Mouse (Mus musculus) kidney, postnatal 0 days (tissue): ENCODE data around the gene Gm37240. TPM values are rescaled to one million over a fixed set of nuclear protein-coding genes. Genes with fewer than 3 reads are reported as not detected.

Source experiments
- ATAC-seq: fragments of 200-750 bp; cut with Nextera tagmentation; replicated peaks from 2 replicates; pipeline ENCODE4 v1.8.0; 2017; ENCODE audit warnings: low read depth, moderate number of reproducible peaks, moderate TSS enrichment, moderate library complexity; ENCODE audit not compliant: low FRiP score
- DNase-seq: peaks from one replicate; pipeline ENCODE4 v3.0.0-alpha.2; 2016; ENCODE audit warnings: low spot score
- H3K27ac ChIP-seq: fragments of 300-500 bp; sonication (generic); 2 replicates; pipeline ENCODE4 v1.5.1; 2014; ENCODE audit warnings: mild to moderate bottlenecking
- H3K27me3 ChIP-seq: fragments of 300-500 bp; sonication (generic); 2 replicates; pipeline ENCODE4 v1.6.1; 2014; ENCODE audit warnings: low read length, mixed read lengths; ENCODE audit not compliant: insufficient read depth
- H3K36me3 ChIP-seq: fragments of 300-500 bp; sonication (generic); 2 replicates; pipeline ENCODE4 v1.6.1; 2014; ENCODE audit warnings: low read length, mixed read lengths; ENCODE audit not compliant: insufficient read depth
- H3K4me1 ChIP-seq: fragments of 300-500 bp; sonication (generic); replicated peaks from 2 replicates; pipeline ENCODE4 v1.6.1; 2014; ENCODE audit warnings: antibody characterized with exemption, low read length, mixed read lengths; ENCODE audit not compliant: insufficient read depth
- H3K4me2 ChIP-seq: fragments of 300-500 bp; sonication (generic); 2 replicates; pipeline ENCODE4 v1.6.1; 2014; ENCODE audit warnings: mild to moderate bottlenecking, low read length, moderate library complexity, mixed read lengths
- H3K4me3 ChIP-seq: fragments of 300-500 bp; sonication (generic); replicated peaks from 2 replicates; pipeline ENCODE4 v1.5.1; 2014; ENCODE audit warnings: low read depth, low read length
- H3K9ac ChIP-seq: fragments of 300-500 bp; sonication (generic); 2 replicates; pipeline ENCODE4 v1.6.1; 2014; ENCODE audit warnings: low read depth, low read length
- H3K9me3 ChIP-seq: fragments of 300-500 bp; sonication (generic); replicated peaks from 2 replicates; pipeline ENCODE4 v1.6.1; 2016; ENCODE audit warnings: low read length, inconsistent platforms, mixed read lengths
- CTCF ChIP-seq: IDR thresholded peaks from 2 replicates; pipeline ENCODE4 v1.5.1; 2016; ENCODE audit warnings: antibody characterized with exemption, low read depth, mild to moderate bottlenecking, moderate library complexity
- WGBS: fragments of 180-500 bp; shearing (Covaris S2); extraction: QIAGEN DNeasy Blood & Tissue Kit; methylation state at CpG from one replicate; pipeline ENCODE4 v1.1.7; 2014; 5-methylcytosine and 5-hydroxymethylcytosine counted together
- polyA plus RNA-seq: library from polyadenylated mRNA; unstranded; fragments of >200 nt; fragmentation: Nextera tagmentation; extraction: Ambion mirVana; gene quantifications from 2 replicates; pipeline ENCODE4 v1.2.1, GENCODE M21; 2015

Gene Gm37240
- polyA plus RNA-seq, 1 experiment from 2014 or later = 10.8 TPM

GRCm38 (mm10) chr3:85012889-85013288 is 874.4 kb downstream of the Gm37240 start:
- TF ChIP-seq CTCF = no peak
- Histone ChIP-seq H3K9ac (no peak overlapping the region), H3K9me3 (no peaks in the 10 kb centered on the region), H3K27me3 (no peaks in the 10 kb centered on the region), H3K36me3 (no peaks in the 10 kb centered on the region), H3K4me3 (no peak overlapping the region), H3K27ac (no peak overlapping the region), H3K4me1 (no peaks in the 10 kb centered on the region), H3K4me2 (no peak overlapping the region)
- WGBS = 83% methylated on average over 6 of the region's 6 CpGs
- no peak for ATAC-seq
- DNase-seq = no peak

- Histone ChIP-seq H3K9ac (no peak overlapping the region), H3K27ac (no peak overlapping the region), H3K4me2 (no peak overlapping the region), H3K4me1 (no peaks in the 10 kb centered on the region), H3K27me3 (no peaks in the 10 kb centered on the region), H3K9me3 (no peaks in the 10 kb centered on the region), H3K36me3 (no peaks in the 10 kb centered on the region), H3K4me3 (no peak overlapping the region)
- WGBS = 40% methylated on average over 2 of the region's 2 CpGs
- TF ChIP-seq CTCF = no peak
- ATAC-seq (no peak), DNase-seq (no peak)
These were observed 882.1 kb downstream of the Gm37240 start for GRCm38 (mm10) chr3:85005257-85005656.

GRCm38 (mm10) chr3:84988880-84989279 is 898.4 kb downstream of the Gm37240 start:
- TF ChIP-seq CTCF = no peak
- H3K9me3 ChIP-seq = no peaks in the 10 kb centered on the region
- no peak overlapping the region for H3K4me3 ChIP-seq
- WGBS = 83% methylated on average over 4 of the region's 4 CpGs
- H3K27ac ChIP-seq = no peak overlapping the region
- H3K36me3 ChIP-seq = no peaks in the 10 kb centered on the region
- ATAC-seq = no peak
- no peak overlapping the region for H3K9ac ChIP-seq
- no peak overlapping the region for H3K4me2 ChIP-seq
- H3K27me3 ChIP-seq = no peaks in the 10 kb centered on the region
- no peaks in the 10 kb centered on the region for H3K4me1 ChIP-seq
- no peak for DNase-seq

DNA sequence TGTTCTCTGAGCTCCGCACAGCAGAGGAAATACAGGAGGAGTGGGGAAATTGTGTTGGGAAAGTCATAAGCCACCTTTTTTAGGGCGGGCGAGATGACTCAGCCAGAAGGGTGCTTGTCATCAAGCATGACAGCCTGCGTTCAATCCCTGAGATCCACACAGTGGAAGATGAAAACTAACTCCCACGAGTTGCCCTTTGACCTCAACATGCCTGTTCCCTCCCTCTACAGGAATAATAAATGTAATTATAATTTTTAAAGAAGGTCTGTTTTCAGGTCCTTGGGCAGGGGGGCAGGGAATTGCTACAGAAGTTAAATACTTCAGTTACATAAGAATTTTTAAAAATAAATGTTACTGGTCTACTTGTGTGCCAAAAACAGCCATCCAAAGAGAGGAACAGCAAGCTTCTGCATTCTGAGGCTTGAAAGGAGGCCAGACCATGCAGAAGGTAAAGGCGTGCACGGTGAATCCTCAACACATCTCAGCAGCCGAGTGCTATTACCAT is 902.1 kb downstream of the Gm37240 start:
- Histone ChIP-seq H3K27me3 (no peaks in the 10 kb centered on the region), H3K4me2 (no peak overlapping the region), H3K27ac (no peak overlapping the region), H3K4me3 (no peak overlapping the region), H3K9ac (no peak overlapping the region), H3K36me3 (no peaks in the 10 kb centered on the region), H3K4me1 (no peaks in the 10 kb centered on the region), H3K9me3 (no peaks in the 10 kb centered on the region)
- TF ChIP-seq CTCF = no peak
- ATAC-seq (no peak), DNase-seq (no peak)
- WGBS = 79% methylated on average over 8 of the region's 8 CpGs

- no peak overlapping the region for H3K9ac ChIP-seq
- no peaks in the 10 kb centered on the region for H3K9me3 ChIP-seq
- H3K27me3 ChIP-seq = no peaks in the 10 kb centered on the region
- no peak overlapping the region for H3K27ac ChIP-seq
- WGBS = 60% methylated on average over 4 of the region's 4 CpGs
- ATAC-seq = no peak
- DNase-seq = no peak
- H3K36me3 ChIP-seq = no peaks in the 10 kb centered on the region
- no peak overlapping the region for H3K4me3 ChIP-seq
- no peak overlapping the region for H3K4me2 ChIP-seq
- TF ChIP-seq CTCF = no peak
- H3K4me1 ChIP-seq = no peaks in the 10 kb centered on the region
These were observed 904.6 kb downstream of the Gm37240 start for GRCm38 (mm10) chr3:84982688-84983087.

DNA sequence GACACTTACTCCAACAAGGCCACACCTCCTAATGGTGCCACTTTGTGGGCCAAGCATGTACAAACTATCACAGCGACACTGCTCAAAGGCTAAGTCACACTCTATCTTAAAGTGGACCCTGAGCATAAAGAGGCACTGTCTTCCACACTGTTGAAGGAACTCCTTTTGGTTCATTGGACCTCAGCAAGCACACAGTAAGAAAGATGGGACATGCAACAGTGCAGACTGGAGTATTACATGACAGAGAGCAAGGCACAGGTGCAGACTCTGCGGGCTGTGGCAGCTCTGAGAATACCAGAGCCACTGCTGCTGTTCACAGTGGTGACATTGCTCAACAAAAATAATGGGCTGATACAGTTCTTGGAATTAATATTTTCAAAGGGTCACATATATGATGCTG is 907.2 kb downstream of the Gm37240 start:
- WGBS = 100% methylated on average over 2 of the region's 2 CpGs
- no peak overlapping the region for H3K9ac ChIP-seq
- 0 out of 2 replicates have a peak, but pooled peaks cover 5% of the 10 kb centered on the region for H3K36me3 ChIP-seq
- ATAC-seq (no peak), DNase-seq (no peak)
- H3K4me1 ChIP-seq = no peaks in the 10 kb centered on the region
- no peak overlapping the region for H3K4me2 ChIP-seq
- H3K4me3 ChIP-seq = no peak overlapping the region
- no peaks in the 10 kb centered on the region for H3K27me3 ChIP-seq
- no peak overlapping the region for H3K27ac ChIP-seq
- no peak for TF ChIP-seq CTCF
- no peaks in the 10 kb centered on the region for H3K9me3 ChIP-seq

- no peaks in the 10 kb centered on the region for H3K27me3 ChIP-seq
- no peak overlapping the region for H3K27ac ChIP-seq
- H3K9ac ChIP-seq = no peak overlapping the region
- 0 out of 2 replicates have a peak, but pooled peaks cover 5% of the 10 kb centered on the region for H3K36me3 ChIP-seq
- H3K4me1 ChIP-seq = no peaks in the 10 kb centered on the region
- DNase-seq = no peak
- no peak for ATAC-seq
- TF ChIP-seq CTCF = no peak
- H3K4me3 ChIP-seq = no peak overlapping the region
- 58% methylated on average over 11 of the region's 11 CpGs for WGBS
- no peaks in the 10 kb centered on the region for H3K9me3 ChIP-seq
- H3K4me2 ChIP-seq = no peak overlapping the region
These were observed 908.6 kb downstream of the Gm37240 start for GRCm38 (mm10) chr3:84978676-84979075.
